Mouse (Mus musculus) megakaryocyte, embryonic 14.5 days (primary cell): ENCODE results near the gene Plcz1.

Experiments
- FLI1 ChIP-seq: IDR thresholded peaks from 2 replicates; pipeline ENCODE4 v1.6.1; 2012; ENCODE audit warnings: low read length, inconsistent platforms, mixed read lengths
- GATA1 ChIP-seq: IDR thresholded peaks from 3 replicates; pipeline ENCODE4 v1.6.1; 2012; ENCODE audit warnings: mixed read lengths, low read length, inconsistent platforms, borderline replicate concordance

DNA sequence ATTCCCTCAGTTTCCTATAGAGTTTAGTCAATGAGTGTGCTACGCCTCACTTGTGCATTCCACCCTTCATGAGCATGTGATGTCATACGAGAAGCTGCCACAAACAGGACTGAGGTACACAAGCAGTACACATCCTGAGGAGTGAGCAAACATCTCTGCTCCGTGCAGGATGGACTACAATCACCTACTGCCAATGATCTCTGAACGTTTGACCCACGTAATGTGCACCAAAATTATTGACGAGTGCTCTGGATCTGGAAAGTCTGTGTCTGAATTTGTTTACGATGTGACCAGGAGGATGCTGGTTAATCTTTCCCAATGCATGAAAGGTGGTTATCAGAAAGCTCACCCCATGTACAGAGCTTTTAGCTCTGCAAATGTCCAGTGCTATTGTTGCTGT, 16.9 kb downstream of the Plcz1 start:
- TF ChIP-seq GATA1 = no peak
- no peak for TF ChIP-seq FLI1
